Mouse (Mus musculus) liver, embryonic 14.5 days (tissue): ENCODE data around the gene Trim41. TPM values are rescaled to one million over a fixed set of nuclear protein-coding genes. Genes with fewer than 3 reads are reported as not detected.

Source experiments
- ATAC-seq: fragments of 200-750 bp; cut with Nextera tagmentation; 2 replicates; pipeline ENCODE4 v1.8.0; 2017; ENCODE audit warnings: moderate number of reproducible peaks, mild to moderate bottlenecking, moderate library complexity; ENCODE audit not compliant: insufficient read depth
- DNase-seq, 3 experiments: peaks; one replicate each; pipeline ENCODE4 v3.0.0-alpha.2; 2012 to 2013; ENCODE audit warnings: low read depth in 3 of 3, low spot score in 3 of 3
- H3K27ac ChIP-seq: fragments of 300-500 bp; sonication (generic); 2 replicates; pipeline ENCODE4 v1.5.1; 2014; ENCODE audit warnings: moderate library complexity, mild to moderate bottlenecking, control low read depth, inconsistent platforms
- H3K27me3 ChIP-seq: fragments of 300-500 bp; sonication (generic); 2 replicates; pipeline ENCODE4 v1.6.1; 2014; ENCODE audit warnings: mild to moderate bottlenecking, low read length, moderate library complexity; ENCODE audit not compliant: control insufficient read depth, insufficient read depth
- H3K36me3 ChIP-seq: fragments of 300-500 bp; sonication (generic); replicated peaks from 2 replicates; pipeline ENCODE4 v1.6.1; 2014; ENCODE audit warnings: low read depth; ENCODE audit not compliant: control insufficient read depth, insufficient read depth
- H3K4me1 ChIP-seq, 2 experiments: fragments of 200-500 bp in 1 of 2; fragments of 300-500 bp in 1 of 2; sonication (generic) in 1 of 2; replicated peaks; 2 replicates each; pipeline ENCODE4 v1.6.1; 2012 to 2014; ENCODE audit warnings: antibody characterized with exemption in 1 of 2, inconsistent platforms in 1 of 2, low read length in 1 of 2; ENCODE audit not compliant: control insufficient read depth in 2 of 2, insufficient read depth in 2 of 2
- H3K4me2 ChIP-seq: fragments of 300-500 bp; sonication (generic); 2 replicates; pipeline ENCODE4 v1.6.1; 2014; ENCODE audit warnings: low read depth, mild to moderate bottlenecking, control low read depth, moderate library complexity
- H3K4me3 ChIP-seq, 2 experiments: fragments of 200-500 bp in 1 of 2; fragments of 300-500 bp in 1 of 2; sonication (generic) in 1 of 2; 2 replicates each; pipeline ENCODE4 v1.5.1; 2012 to 2014; ENCODE audit warnings: low read depth in 2 of 2, low read length in 2 of 2, mild to moderate bottlenecking in 2 of 2, control low read depth in 1 of 2, inconsistent platforms in 1 of 2, moderate library complexity in 1 of 2; ENCODE audit not compliant: insufficient read depth in 1 of 2
- H3K9ac ChIP-seq: fragments of 300-500 bp; sonication (generic); replicated peaks from 2 replicates; pipeline ENCODE4 v1.6.1; 2014; ENCODE audit warnings: mild to moderate bottlenecking, control low read depth, moderate library complexity
- H3K9me3 ChIP-seq: fragments of 300-500 bp; sonication (generic); 2 replicates; pipeline ENCODE4 v1.6.1; 2016; ENCODE audit warnings: low read length, mixed read lengths; ENCODE audit not compliant: control insufficient read depth
- CTCF ChIP-seq: IDR thresholded peaks from 2 replicates; pipeline ENCODE4 v1.5.1; 2016; ENCODE audit warnings: antibody characterized with exemption, low read depth, control low read depth
- EP300 ChIP-seq: IDR thresholded peaks from 2 replicates; pipeline ENCODE4 v1.6.1; 2016; ENCODE audit warnings: antibody characterized with exemption, low read depth
- WGBS: fragments of 180-500 bp; shearing (Covaris S2); extraction: QIAGEN DNeasy Blood & Tissue Kit; methylation state at CpG from one replicate; pipeline ENCODE4 v1.1.7; 2014; ENCODE audit not compliant: insufficient replicate concordance; 5-methylcytosine and 5-hydroxymethylcytosine counted together
- polyA plus RNA-seq, 2 experiments: library from polyadenylated mRNA; depleted of rRNA in 1 of 2; stranded (reverse) in 1 of 2; unstranded in 1 of 2; fragments of >200 nt; fragmentation: Nextera tagmentation in 1 of 2; extraction: Ambion mirVana in 1 of 2; gene quantifications; 2 replicates each; pipeline versions ENCODE4 v1.2.1 to v1.2.3; 2012 to 2014

The Trim41 gene
- polyA plus RNA-seq, 2 experiments: 1.0 to 9.2 TPM

- Histone ChIP-seq H3K9me3 (no peaks in the 10 kb centered on the region), H3K9ac (peak overlapping the region; percentile 79), H3K4me1 (peaks cover 13 to 15% of the 10 kb centered on the region in 2 experiments; a peak in 3 of 4 replicates), H3K27me3 (peaks cover 11% of the 10 kb centered on the region), H3K27ac (peak overlapping the region; percentile 73), H3K4me2 (peak overlapping the region; percentile 94), H3K4me3 (peak overlapping the region; percentile 75 to 81), H3K36me3 (no peaks in the 10 kb centered on the region)
- DNase-seq: peak; percentile 71 to 75 (median 75)
- under 1% methylated on average over 30 of the region's 30 CpGs for WGBS
- TF ChIP-seq EP300: no peak
- no peak for TF ChIP-seq CTCF
- peak; percentile 89 for ATAC-seq
Measured at GRCm38 (mm10) chr11:48833731-48834639, 16.8 kb upstream of the Trim41 start.

- DNase-seq (no peak), ATAC-seq (peak; percentile 67)
- peak overlapping the region; percentile 94 for H3K4me2 ChIP-seq
- H3K36me3 ChIP-seq: no peaks in the 10 kb centered on the region
- 15% methylated on average over 9 of the region's 9 CpGs for whole genome bisulfite sequencing
- H3K27me3 ChIP-seq: peaks cover 11% of the 10 kb centered on the region
- H3K4me1 ChIP-seq: peaks cover 10% of the 10 kb centered on the region in 2 experiments; a peak in 3 of 4 replicates
- peak overlapping the region; percentile 59; the same call in 1 of the 2 replicates for H3K27ac ChIP-seq
- peak overlapping the region; percentile 75 to 81 for H3K4me3 ChIP-seq
- H3K9ac ChIP-seq: no peak overlapping the region
- TF ChIP-seq EP300: no peak
- no peak for TF ChIP-seq CTCF
- H3K9me3 ChIP-seq: no peaks in the 10 kb centered on the region
Measured at GRCm38 (mm10) chr11:48833078-48833730, 16.1 kb upstream of the Trim41 start.

GRCm38 (mm10) chr11:48831273-48831672 is 14.1 kb upstream of the Trim41 start:
- no peak for TF ChIP-seq EP300
- no peak for TF ChIP-seq CTCF
- Histone ChIP-seq H3K36me3 (no peaks in the 10 kb centered on the region), H3K4me2 (no peak overlapping the region), H3K27me3 (peaks cover 4% of the 10 kb centered on the region), H3K4me1 (peaks cover 8 to 11% of the 10 kb centered on the region in 2 experiments; a peak in 3 of 4 replicates), H3K27ac (no peak overlapping the region), H3K9ac (no peak overlapping the region), H3K9me3 (no peaks in the 10 kb centered on the region), H3K4me3 (no peak overlapping the region)
- WGBS: 62% methylated on average over 2 of the region's 2 CpGs
- DNase-seq (no peak), ATAC-seq (no peak)

GRCm38 (mm10) chr11:48830279-48830678 is 13.1 kb upstream of the Trim41 start:
- H3K27me3 ChIP-seq: peaks cover 4% of the 10 kb centered on the region
- H3K9ac ChIP-seq: no peak overlapping the region
- TF ChIP-seq CTCF: no peak
- TF ChIP-seq EP300: no peak
- no peaks in the 10 kb centered on the region for H3K9me3 ChIP-seq
- 42% methylated on average over 2 of the region's 2 CpGs for WGBS
- no peak for ATAC-seq
- H3K4me3 ChIP-seq: no peak overlapping the region
- no peak overlapping the region for H3K27ac ChIP-seq
- peaks cover 8 to 9% of the 10 kb centered on the region in 2 experiments; a peak in 3 of 4 replicates for H3K4me1 ChIP-seq
- no peak for DNase-seq
- no peak overlapping the region for H3K4me2 ChIP-seq
- H3K36me3 ChIP-seq: no peaks in the 10 kb centered on the region

- Histone ChIP-seq H3K27ac (no peak overlapping the region), H3K36me3 (no peaks in the 10 kb centered on the region), H3K9me3 (no peaks in the 10 kb centered on the region), H3K4me1 (peaks cover 9 to 17% of the 10 kb centered on the region in 2 experiments), H3K27me3 (peaks cover 15% of the 10 kb centered on the region), H3K4me3 (no peak overlapping the region), H3K4me2 (no peak overlapping the region), H3K9ac (no peak overlapping the region)
- DNase-seq (no peak), ATAC-seq (no peak)
- WGBS: 73% methylated on average over 6 of the region's 6 CpGs
- no peak for TF ChIP-seq CTCF
- no peak for TF ChIP-seq EP300
Measured at GRCm38 (mm10) chr11:48827926-48828325, 10.8 kb upstream of the Trim41 start.
